Mouse (Mus musculus) forebrain, embryonic 13.5 days (tissue): ENCODE data around the gene Higd2a. TPM values are rescaled to one million over a fixed set of nuclear protein-coding genes. Genes with fewer than 3 reads are reported as not detected.

Experiments used
- ATAC-seq: fragments of 200-750 bp; cut with Nextera tagmentation; 2 replicates; pipeline ENCODE4 v1.8.0; 2017
- H3K27ac ChIP-seq: fragments of 300-500 bp; sonication (generic); 2 replicates; pipeline ENCODE4 v1.5.1; 2015; ENCODE audit warnings: inconsistent platforms, mild to moderate bottlenecking, moderate library complexity
- H3K27me3 ChIP-seq: fragments of 300-500 bp; sonication (generic); 2 replicates; pipeline ENCODE4 v1.6.1; 2015; ENCODE audit warnings: mild to moderate bottlenecking, inconsistent platforms
- H3K36me3 ChIP-seq: fragments of 300-500 bp; sonication (generic); 2 replicates; pipeline ENCODE4 v1.6.1; 2015; ENCODE audit warnings: mild to moderate bottlenecking, inconsistent platforms; ENCODE audit not compliant: poor library complexity, severe bottlenecking
- H3K4me1 ChIP-seq: fragments of 300-500 bp; sonication (generic); 2 replicates; pipeline ENCODE4 v1.6.1; 2015; ENCODE audit warnings: inconsistent platforms
- H3K4me2 ChIP-seq: fragments of 300-500 bp; sonication (generic); 2 replicates; pipeline ENCODE4 v1.6.1; 2015; ENCODE audit warnings: inconsistent platforms, mild to moderate bottlenecking, moderate library complexity
- H3K4me3 ChIP-seq: fragments of 300-500 bp; sonication (generic); 2 replicates; pipeline ENCODE4 v1.5.1; 2015; ENCODE audit warnings: mild to moderate bottlenecking, inconsistent platforms
- H3K9ac ChIP-seq: fragments of 300-500 bp; sonication (generic); 2 replicates; pipeline ENCODE4 v1.6.1; 2015; ENCODE audit warnings: mild to moderate bottlenecking, inconsistent platforms
- H3K9me3 ChIP-seq: fragments of 300-500 bp; sonication (generic); replicated peaks from 2 replicates; pipeline ENCODE4 v1.6.1; 2016; ENCODE audit warnings: inconsistent platforms
- WGBS: fragments of 180-500 bp; shearing (Covaris S2); methylation state at CpG from one replicate; pipeline ENCODE4 v1.1.7; 2015; 5-methylcytosine and 5-hydroxymethylcytosine counted together
- polyA plus RNA-seq: library from polyadenylated mRNA; unstranded; fragments of >200 nt; fragmentation: Nextera tagmentation; extraction: Ambion mirVana; gene quantifications from 2 replicates; pipeline ENCODE4 v1.2.1, GENCODE M21; 2015

Higd2a gene
- polyA plus RNA-seq, 1 experiment from 2014 or later: 209 TPM

GRCm38 (mm10) chr13:54589414-54589995 is 502 bp upstream of the Higd2a start:
- WGBS: 2% methylated on average over 24 of the region's 24 CpGs
- no peaks in the 10 kb centered on the region for H3K9me3 ChIP-seq
- peaks cover 40% of the 10 kb centered on the region for H3K36me3 ChIP-seq
- H3K9ac ChIP-seq: peak overlapping the region; percentile 73
- H3K27ac ChIP-seq: no peak overlapping the region; the same call in 1 of the 2 replicates
- peak overlapping the region; percentile 79 for H3K4me3 ChIP-seq
- ATAC-seq: no peak
- H3K27me3 ChIP-seq: no peaks in the 10 kb centered on the region
- H3K4me2 ChIP-seq: peak overlapping the region; percentile 83
- H3K4me1 ChIP-seq: peaks cover 30% of the 10 kb centered on the region

GRCm38 (mm10) chr13:54591776-54592356 is 1.9 kb downstream of the Higd2a start:
- Histone ChIP-seq H3K27ac (no peak overlapping the region), H3K27me3 (no peaks in the 10 kb centered on the region), H3K36me3 (peaks cover 27% of the 10 kb centered on the region; the same call in 1 of the 2 replicates), H3K4me2 (peak overlapping the region; percentile 83; the same call in 1 of the 2 replicates), H3K9me3 (no peaks in the 10 kb centered on the region), H3K4me3 (no peak overlapping the region), H3K4me1 (peaks cover 30% of the 10 kb centered on the region), H3K9ac (no peak overlapping the region)
- no peak for ATAC-seq
- WGBS: 90% methylated on average over 8 of the region's 8 CpGs

GRCm38 (mm10) chr13:54593617-54594016 is 3.6 kb downstream of the Higd2a start:
- H3K9me3 ChIP-seq: no peaks in the 10 kb centered on the region
- no peak overlapping the region for H3K4me2 ChIP-seq
- peaks cover 24% of the 10 kb centered on the region for H3K4me1 ChIP-seq
- H3K27me3 ChIP-seq: no peaks in the 10 kb centered on the region
- H3K36me3 ChIP-seq: peaks cover 26% of the 10 kb centered on the region
- ATAC-seq: no peak
- WGBS: 90% methylated on average over 11 of the region's 11 CpGs
- no peak overlapping the region for H3K9ac ChIP-seq
- H3K4me3 ChIP-seq: no peak overlapping the region
- H3K27ac ChIP-seq: no peak overlapping the region

GRCm38 (mm10) chr13:54596107-54596690 is 6.2 kb downstream of the Higd2a start:
- Histone ChIP-seq H3K36me3 (peaks cover 36% of the 10 kb centered on the region), H3K4me2 (no peak overlapping the region), H3K4me1 (peaks cover 8% of the 10 kb centered on the region), H3K27me3 (no peaks in the 10 kb centered on the region), H3K4me3 (no peak overlapping the region), H3K9ac (no peak overlapping the region), H3K27ac (no peak overlapping the region), H3K9me3 (no peaks in the 10 kb centered on the region)
- WGBS: 89% methylated on average over 8 of the region's 8 CpGs
- ATAC-seq: no peak

GRCm38 (mm10) chr13:54596870-54597269 is 6.9 kb downstream of the Higd2a start:
- H3K27ac ChIP-seq: no peak overlapping the region
- no peak overlapping the region for H3K4me3 ChIP-seq
- no peaks in the 10 kb centered on the region for H3K9me3 ChIP-seq
- H3K4me1 ChIP-seq: peaks cover 1% of the 10 kb centered on the region; the same call in 1 of the 2 replicates
- no peak overlapping the region for H3K4me2 ChIP-seq
- peaks cover under 1% of the 10 kb centered on the region for H3K27me3 ChIP-seq
- H3K9ac ChIP-seq: no peak overlapping the region
- 74% methylated on average over 5 of the region's 5 CpGs for whole genome bisulfite sequencing
- H3K36me3 ChIP-seq: peaks cover 36% of the 10 kb centered on the region
- no peak for ATAC-seq

- no peak for ATAC-seq
- 91% methylated on average over 12 of the region's 12 CpGs for WGBS
- Histone ChIP-seq H3K27me3 (peaks cover 6% of the 10 kb centered on the region), H3K9ac (no peak overlapping the region), H3K4me1 (peaks cover 3% of the 10 kb centered on the region; the same call in 1 of the 2 replicates), H3K9me3 (no peaks in the 10 kb centered on the region), H3K4me2 (no peak overlapping the region), H3K36me3 (peaks cover 34% of the 10 kb centered on the region), H3K4me3 (no peak overlapping the region), H3K27ac (no peak overlapping the region)
Observed at GRCm38 (mm10) chr13:54598622-54599143, 8.7 kb downstream of the Higd2a start.

- Histone ChIP-seq H3K4me1 (0 out of 2 replicates have a peak, but pooled peaks cover 3% of the 10 kb centered on the region), H3K9me3 (no peaks in the 10 kb centered on the region), H3K36me3 (peaks cover 19% of the 10 kb centered on the region), H3K27ac (no peak overlapping the region), H3K9ac (no peak overlapping the region), H3K4me3 (no peak overlapping the region), H3K4me2 (no peak overlapping the region), H3K27me3 (peaks cover 27% of the 10 kb centered on the region)
- ATAC-seq: no peak
- 54% methylated on average over 3 of the region's 3 CpGs for WGBS
Observed at GRCm38 (mm10) chr13:54602639-54603111, 12.7 kb downstream of the Higd2a start.

- Histone ChIP-seq H3K9me3 (no peaks in the 10 kb centered on the region), H3K9ac (no peak overlapping the region), H3K4me1 (peaks cover 4% of the 10 kb centered on the region), H3K4me3 (no peak overlapping the region), H3K27ac (no peak overlapping the region), H3K27me3 (peaks cover 30% of the 10 kb centered on the region), H3K36me3 (peaks cover 11% of the 10 kb centered on the region), H3K4me2 (no peak overlapping the region)
- ATAC-seq: no peak
Observed at GRCm38 (mm10) chr13:54603501-54603900, 13.5 kb downstream of the Higd2a start.

GRCm38 (mm10) chr13:54604221-54604620 is 14.2 kb downstream of the Higd2a start:
- no peaks in the 10 kb centered on the region for H3K9me3 ChIP-seq
- H3K36me3 ChIP-seq: peaks cover 4% of the 10 kb centered on the region
- 22% methylated on average over 4 of the region's 4 CpGs for WGBS
- peaks cover 38% of the 10 kb centered on the region for H3K27me3 ChIP-seq
- H3K4me3 ChIP-seq: no peak overlapping the region
- no peak overlapping the region for H3K4me2 ChIP-seq
- no peak for ATAC-seq
- H3K9ac ChIP-seq: no peak overlapping the region
- H3K4me1 ChIP-seq: peaks cover 11% of the 10 kb centered on the region
- no peak overlapping the region for H3K27ac ChIP-seq

- Histone ChIP-seq H3K4me3 (no peak overlapping the region), H3K9me3 (no peaks in the 10 kb centered on the region), H3K36me3 (no peaks in the 10 kb centered on the region), H3K4me1 (peaks cover 13% of the 10 kb centered on the region), H3K4me2 (no peak overlapping the region), H3K27ac (no peak overlapping the region), H3K27me3 (peaks cover 39% of the 10 kb centered on the region), H3K9ac (no peak overlapping the region)
- no peak for ATAC-seq
- 88% methylated on average over 5 of the region's 5 CpGs for WGBS
Observed at GRCm38 (mm10) chr13:54605426-54605825, 15.4 kb downstream of the Higd2a start.

- H3K4me2 ChIP-seq: no peak overlapping the region
- H3K36me3 ChIP-seq: no peaks in the 10 kb centered on the region
- H3K9ac ChIP-seq: no peak overlapping the region
- H3K4me1 ChIP-seq: peaks cover 24% of the 10 kb centered on the region
- no peak for ATAC-seq
- H3K4me3 ChIP-seq: no peak overlapping the region
- H3K9me3 ChIP-seq: no peaks in the 10 kb centered on the region
- WGBS: 77% methylated on average over 5 of the region's 5 CpGs
- no peak overlapping the region for H3K27ac ChIP-seq
- H3K27me3 ChIP-seq: peaks cover 34% of the 10 kb centered on the region
Observed at GRCm38 (mm10) chr13:54607204-54607603, 17.2 kb downstream of the Higd2a start.

GRCm38 (mm10) chr13:54608002-54608401 is 18.0 kb downstream of the Higd2a start:
- H3K9me3 ChIP-seq: no peaks in the 10 kb centered on the region
- H3K36me3 ChIP-seq: no peaks in the 10 kb centered on the region
- no peak for ATAC-seq
- no peak overlapping the region for H3K9ac ChIP-seq
- H3K27me3 ChIP-seq: peaks cover 33% of the 10 kb centered on the region
- 70% methylated on average over 3 of the region's 3 CpGs for WGBS
- H3K4me2 ChIP-seq: no peak overlapping the region
- H3K4me1 ChIP-seq: peaks cover 24% of the 10 kb centered on the region
- H3K4me3 ChIP-seq: no peak overlapping the region
- no peak overlapping the region for H3K27ac ChIP-seq
